Mouse (Mus musculus) ES-E14 (cell line): ENCODE measurements at regions not wholly inside any gene's neighbourhood (a gene's known extent, or its start where the extent isn't known, plus 50 kb on each side); places are given as distances from the start of the nearest gene placed in this dataset.

Experiments used
- CHD2 ChIP-seq: IDR thresholded peaks from 2 replicates; pipeline ENCODE4 v1.6.1; 2014; ENCODE audit warnings: mild to moderate bottlenecking, low read depth, low read length, inconsistent platforms
- HCFC1 ChIP-seq: IDR thresholded peaks from 2 replicates; pipeline ENCODE4 v1.6.1; 2012; ENCODE audit warnings: low read length, inconsistent platforms, borderline replicate concordance; ENCODE audit not compliant: insufficient read depth
- MAFK ChIP-seq: IDR thresholded peaks from 2 replicates; pipeline ENCODE4 v1.6.1; 2014; ENCODE audit warnings: mild to moderate bottlenecking, low read depth, low read length, inconsistent platforms; ENCODE audit not compliant: insufficient read depth
- ZC3H11A ChIP-seq: IDR thresholded peaks from 2 replicates; pipeline ENCODE4 v1.6.1; 2012; ENCODE audit warnings: low read depth, mild to moderate bottlenecking, inconsistent platforms, low read length, borderline replicate concordance
- ZNF384 ChIP-seq: IDR thresholded peaks from 2 replicates; pipeline ENCODE4 v1.6.1; 2012; ENCODE audit warnings: low read depth, low read length, inconsistent platforms

DNA sequence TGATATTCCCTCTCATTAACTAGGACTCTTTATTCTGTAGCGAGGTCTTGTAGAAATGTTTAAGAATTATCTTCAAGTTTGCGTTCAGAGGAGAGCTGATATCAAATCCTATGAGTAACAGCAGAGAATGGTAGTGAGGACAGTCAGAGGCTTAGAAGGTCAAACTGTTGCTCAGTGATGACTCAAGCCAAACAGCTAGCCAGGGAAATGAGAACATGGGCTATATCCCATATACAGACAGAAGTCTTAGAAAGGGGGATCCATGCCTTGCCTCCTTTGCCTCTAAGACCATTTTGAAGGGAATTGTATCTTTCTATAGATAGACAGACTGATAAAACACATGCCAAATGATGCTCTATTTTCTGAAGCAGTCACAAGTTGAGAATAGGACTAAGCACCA, 368.0 kb downstream of the Abcc12 start:
- no peak for TF ChIP-seq MAFK
- no peak for TF ChIP-seq ZC3H11A
- no peak for TF ChIP-seq ZNF384
- no peak for TF ChIP-seq HCFC1
- no peak for TF ChIP-seq CHD2
